Mouse (Mus musculus): Measurements from ENCODE around the gene Ncapd2.

DNA sequence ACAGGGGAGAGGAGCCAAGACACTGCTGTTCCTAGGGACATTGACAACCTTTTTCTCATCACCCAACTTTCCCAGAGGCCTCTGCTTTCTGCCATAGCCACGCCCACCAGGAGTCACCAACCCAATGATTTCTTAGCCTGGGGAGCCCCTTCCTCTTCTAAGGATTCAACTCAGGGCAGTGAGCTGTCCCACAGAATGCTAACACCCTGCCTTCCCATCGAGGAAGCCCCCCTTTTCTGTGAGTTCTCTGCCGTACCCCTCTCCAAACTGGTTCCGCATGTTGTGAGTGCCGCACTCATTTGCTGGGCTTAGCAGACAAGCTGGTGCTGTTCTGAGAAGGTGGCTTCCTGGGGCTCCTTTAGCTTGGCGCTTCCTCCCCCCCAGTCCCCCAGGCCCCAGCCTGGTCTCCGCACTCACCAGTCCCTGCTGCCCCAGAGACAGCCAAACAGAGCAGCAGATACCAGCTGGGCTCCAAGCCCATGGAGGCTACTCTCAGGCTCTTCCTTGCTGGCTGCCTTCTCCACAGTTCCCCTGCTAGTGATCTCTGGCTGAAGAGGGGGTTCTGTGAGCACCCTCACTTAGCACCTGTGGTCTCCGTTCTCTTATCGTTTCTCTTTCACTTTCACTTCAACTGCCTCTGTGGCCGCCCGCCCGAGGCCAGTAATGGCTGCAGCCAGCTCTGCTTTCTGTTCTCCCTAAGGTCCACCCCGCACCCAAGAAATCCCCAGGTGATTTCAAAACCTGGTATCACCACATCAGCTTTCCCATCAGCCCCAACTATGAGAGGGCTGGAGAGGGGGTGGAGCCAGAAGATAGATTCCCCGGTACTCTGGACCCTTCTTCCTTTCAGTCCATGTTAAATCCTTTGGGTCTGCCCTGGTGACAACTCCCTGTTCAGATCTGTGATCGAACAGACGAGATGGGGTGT, 39.9 kb upstream of the Ncapd2 start, which contains the start of gene Tapbpl:
- TF ChIP-seq CTCF (IDR thresholded peaks at IDR 0.05; ENCODE audit: low read depth, low read length) (no peak), EP300 (IDR thresholded peaks at IDR 0.05; ENCODE audit: insufficient read depth, low read depth, low read length) (no peak)

Measured in ES-Bruce4 (cell line).